Mouse (Mus musculus): ENCODE data around the gene Kcnj16. TPM values are rescaled to one million over a fixed set of nuclear protein-coding genes. Genes with fewer than 3 reads are reported as not detected.

Kcnj16 gene
- total and polyA plus RNA-seq, 3 experiments: not detected

DNA sequence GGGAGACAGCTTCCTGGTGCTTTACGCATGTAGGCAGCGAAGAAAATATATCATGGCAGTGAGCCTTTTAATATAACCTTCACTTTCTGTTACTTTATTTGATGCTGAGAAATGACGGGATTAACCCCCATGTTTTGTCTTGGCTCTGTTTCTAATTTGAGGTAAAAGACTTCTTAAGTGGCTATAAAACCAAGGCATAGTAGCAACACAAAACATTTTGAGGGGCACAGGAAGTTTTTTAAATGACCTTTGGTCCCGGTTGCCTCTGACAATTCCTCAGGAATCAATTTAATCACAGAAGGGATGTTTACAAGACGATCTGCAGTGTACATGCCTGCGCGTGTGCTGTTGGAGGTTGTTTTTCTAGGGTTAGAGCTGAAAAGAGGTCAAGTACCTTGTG lies 11.2 kb upstream of the Kcnj16 start:
- no peak for TF ChIP-seq TBP (conservative IDR thresholded peaks at IDR 0.05; ENCODE audit: low read depth, low read length)
- no peak for TF ChIP-seq CTCF (conservative IDR thresholded peaks at IDR 0.05 in 1 of 2, IDR thresholded peaks at IDR 0.05 in 1 of 2; ENCODE audit: low read depth in 2 of 2, low read length in 2 of 2)
- no peak for TF ChIP-seq USF1 (IDR thresholded peaks at IDR 0.05; ENCODE audit: low read depth, low read length)
- no peak for TF ChIP-seq CHD2 (IDR thresholded peaks at IDR 0.05; ENCODE audit: low read length)
- no peak for TF ChIP-seq ETS1 (conservative IDR thresholded peaks at IDR 0.05; ENCODE audit: low read depth, low read length)
- no peak for TF ChIP-seq BHLHE40 (IDR thresholded peaks at IDR 0.05; ENCODE audit: low read depth, low read length)
- no peak for TF ChIP-seq ZKSCAN1 (IDR thresholded peaks at IDR 0.05; ENCODE audit: borderline replicate concordance, low read depth, low read length)
- no peak for TF ChIP-seq E2F4 (IDR thresholded peaks at IDR 0.05; ENCODE audit: insufficient replicate concordance, low read depth, low read length)
- no peak for TF ChIP-seq SMC3 (IDR thresholded peaks at IDR 0.05; ENCODE audit: low read depth, low read length)
- no peak for TF ChIP-seq IRF4 (IDR thresholded peaks at IDR 0.05; ENCODE audit: low read depth, low read length)
- no peak for TF ChIP-seq MAX (IDR thresholded peaks at IDR 0.05; ENCODE audit: low read length)
- DNase-seq (ENCODE audit: extremely low read depth): no peak
- no peaks in the 10 kb centered on the region for H3K79me2 ChIP-seq (replicated peaks; ENCODE audit: control insufficient read depth, extremely low read depth, insufficient read depth, poor library complexity, severe bottlenecking)
- no peaks in the 10 kb centered on the region for H3K9me3 ChIP-seq (replicated peaks; ENCODE audit: low read length)
- peaks cover 0 to 23% of the 10 kb centered on the region in 2 experiments; a peak in 2 of 4 replicates for H3K4me1 ChIP-seq (ENCODE audit: control insufficient read depth in 1 of 2, insufficient read depth in 2 of 2)
- no peak overlapping the region for H3K4me2 ChIP-seq (ENCODE audit: insufficient read depth, low read depth, poor library complexity, severe bottlenecking)
- dilution Hi-C loops (cut with MboI; ENCODE audit: extremely low pct_ligation_motif_present, extremely low pct_unique_long_range_greater_than_20kb, low sequenced_read_pairs) (no loop called here), in situ Hi-C loops (cut with MboI; ENCODE audit: low pct_ligation_motif_present, low pct_unique_long_range_greater_than_20kb, low sequenced_read_pairs) (no loop called here)
- no peak overlapping the region for H3K27ac ChIP-seq (ENCODE audit: insufficient read depth, low read depth)
- H3K27me3 ChIP-seq (replicated peaks): no peaks in the 10 kb centered on the region
- no peak overlapping the region for H3K9ac ChIP-seq (ENCODE audit: insufficient read depth, low read depth)
- H3K4me3 ChIP-seq (replicated peaks in 1 of 3; ENCODE audit: low read depth in 2 of 3, low read length in 2 of 3, poor library complexity in 1 of 3): no peak overlapping the region
- H3K36me3 ChIP-seq (replicated peaks in 1 of 2; ENCODE audit: control insufficient read depth in 1 of 2, insufficient read depth in 1 of 2, low read length in 1 of 2): no peaks in the 10 kb centered on the region

DNA sequence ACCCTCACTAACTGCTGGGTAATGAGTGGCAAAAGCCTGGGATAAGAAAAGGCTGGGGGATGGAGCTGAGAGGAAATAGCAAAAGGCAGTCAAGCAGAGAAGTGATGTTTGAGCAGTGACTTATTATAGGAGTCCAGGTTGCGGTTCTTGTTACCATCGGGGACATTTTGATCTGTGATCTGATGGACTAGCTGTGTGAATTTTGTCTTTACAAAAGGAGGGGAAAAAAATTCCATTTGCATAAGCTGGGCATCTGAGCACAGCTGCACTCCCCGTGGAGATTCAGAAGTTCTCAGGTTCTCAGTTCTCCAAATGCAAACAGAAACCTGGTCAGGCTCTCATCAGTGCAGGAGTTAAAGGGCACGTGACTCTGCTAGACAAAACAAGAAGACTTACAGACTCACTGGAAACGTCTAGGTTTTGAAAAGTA lies 6.2 kb upstream of the Kcnj16 start:
- H3K4me3 ChIP-seq (replicated peaks in 1 of 3; ENCODE audit: low read depth in 2 of 3, low read length in 2 of 3, poor library complexity in 1 of 3): no peak overlapping the region
- TF ChIP-seq TCF12 (IDR thresholded peaks at IDR 0.05; ENCODE audit: low read depth, low read length) (peak; percentile 68), USF1 (IDR thresholded peaks at IDR 0.05; ENCODE audit: low read depth, low read length) (peak; percentile 81), USF2 (conservative IDR thresholded peaks at IDR 0.05; ENCODE audit: low read depth, low read length) (peak; percentile 85), GABPA (IDR thresholded peaks at IDR 0.05; ENCODE audit: insufficient replicate concordance, low read depth, low read length) (no peak), POLR2AphosphoS2 (IDR thresholded peaks at IDR 0.05; ENCODE audit: low read depth, low read length) (no peak), JUND (conservative IDR thresholded peaks at IDR 0.05; ENCODE audit: low read depth, low read length) (no peak), RAD21 (IDR thresholded peaks at IDR 0.05; ENCODE audit: low read depth, low read length) (no peak; the same call in 1 of the 2 replicates), CTCF (conservative IDR thresholded peaks at IDR 0.05 in 1 of 2, IDR thresholded peaks at IDR 0.05 in 1 of 2; ENCODE audit: low read depth in 2 of 2, low read length in 2 of 2) (no peak), ETS1 (conservative IDR thresholded peaks at IDR 0.05; ENCODE audit: low read depth, low read length) (peak; percentile 87), ELF1 (IDR thresholded peaks at IDR 0.05; ENCODE audit: low read depth, low read length) (no peak), ZNF384 (IDR thresholded peaks at IDR 0.05; ENCODE audit: low read depth, low read length) (peak; percentile 75), ZKSCAN1 (IDR thresholded peaks at IDR 0.05; ENCODE audit: borderline replicate concordance, low read depth, low read length) (no peak), CHD2 (IDR thresholded peaks at IDR 0.05; ENCODE audit: low read length) (peak; percentile 34; the same call in 1 of the 2 replicates), E2F4 (IDR thresholded peaks at IDR 0.05; ENCODE audit: insufficient replicate concordance, low read depth, low read length) (no peak), MAX (IDR thresholded peaks at IDR 0.05; ENCODE audit: low read length) (peak; percentile 84), NELFE (IDR thresholded peaks at IDR 0.05; ENCODE audit: low read depth, low read length) (no peak), MAFK (IDR thresholded peaks at IDR 0.05; ENCODE audit: insufficient replicate concordance, low read length) (0 out of 2 replicates have a peak, but pooled peaks have one; percentile 8), MEF2A (IDR thresholded peaks at IDR 0.05; ENCODE audit: borderline replicate concordance, low read depth, low read length) (no peak), MYC (IDR thresholded peaks at IDR 0.05; ENCODE audit: low read depth, low read length) (no peak), IRF4 (IDR thresholded peaks at IDR 0.05; ENCODE audit: low read depth, low read length) (0 out of 2 replicates have a peak, but pooled peaks have one; percentile 51), EP300 (IDR thresholded peaks at IDR 0.05; ENCODE audit: low read length) (peak; percentile 84), BHLHE40 (IDR thresholded peaks at IDR 0.05; ENCODE audit: low read depth, low read length) (peak; percentile 95)
- no peaks in the 10 kb centered on the region for H3K79me2 ChIP-seq (replicated peaks; ENCODE audit: control insufficient read depth, extremely low read depth, insufficient read depth, poor library complexity, severe bottlenecking)
- H3K9me3 ChIP-seq (replicated peaks; ENCODE audit: low read length): no peaks in the 10 kb centered on the region
- in situ Hi-C loops (cut with MboI; ENCODE audit: low pct_ligation_motif_present, low pct_unique_long_range_greater_than_20kb, low sequenced_read_pairs): no loop called here
- no peaks in the 10 kb centered on the region for H3K36me3 ChIP-seq (replicated peaks in 1 of 2; ENCODE audit: control insufficient read depth in 1 of 2, insufficient read depth in 1 of 2, low read length in 1 of 2)
- DNase-seq (ENCODE audit: extremely low read depth): peak; percentile 95
- H3K9ac ChIP-seq (ENCODE audit: insufficient read depth, low read depth): no peak overlapping the region
- H3K4me1 ChIP-seq (ENCODE audit: control insufficient read depth in 1 of 2, insufficient read depth in 2 of 2): peaks cover 0 to 34% of the 10 kb centered on the region in 2 experiments; a peak in 2 of 4 replicates
- no peaks in the 10 kb centered on the region for H3K27me3 ChIP-seq (replicated peaks)
- no peak overlapping the region; the same call in 1 of the 2 replicates for H3K4me2 ChIP-seq (ENCODE audit: insufficient read depth, low read depth, poor library complexity, severe bottlenecking)
- no peak overlapping the region for H3K27ac ChIP-seq (ENCODE audit: insufficient read depth, low read depth)
- dilution Hi-C loops (cut with MboI; ENCODE audit: extremely low pct_ligation_motif_present, extremely low pct_unique_long_range_greater_than_20kb, low sequenced_read_pairs): no loop called here

Data from CH12.LX (cell line).